Mouse (Mus musculus): Measurements from ENCODE around the gene Ucp3.
"Not testable (repeated sequence)": the region's sequence is repeated elsewhere in the genome, so short reads cannot be mapped to it uniquely, and the experiment has no call there.

The Ucp3 gene

DNA sequence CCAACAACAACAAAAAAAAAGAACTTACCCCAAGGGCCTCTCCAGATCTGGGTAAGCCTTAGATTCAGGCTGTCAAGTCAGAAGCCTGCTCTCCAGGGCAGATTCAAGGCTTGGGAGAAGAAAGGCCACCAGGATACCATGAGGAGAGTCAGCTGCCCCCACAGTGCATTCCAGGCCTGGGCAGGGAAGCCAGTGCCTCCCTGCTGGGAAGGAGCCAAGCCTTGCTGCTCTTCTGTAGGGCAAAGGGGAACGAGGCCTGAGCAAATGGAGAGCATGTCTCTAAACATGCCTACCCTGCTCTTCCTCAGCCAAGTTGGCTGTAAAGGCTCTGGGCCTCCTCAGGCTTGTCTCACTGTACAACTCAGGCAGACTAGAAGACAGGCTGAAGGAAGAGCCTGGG lies 1.9 kb downstream of the Ucp3 start:
- peak; percentile 52 for DNase-seq

DNA sequence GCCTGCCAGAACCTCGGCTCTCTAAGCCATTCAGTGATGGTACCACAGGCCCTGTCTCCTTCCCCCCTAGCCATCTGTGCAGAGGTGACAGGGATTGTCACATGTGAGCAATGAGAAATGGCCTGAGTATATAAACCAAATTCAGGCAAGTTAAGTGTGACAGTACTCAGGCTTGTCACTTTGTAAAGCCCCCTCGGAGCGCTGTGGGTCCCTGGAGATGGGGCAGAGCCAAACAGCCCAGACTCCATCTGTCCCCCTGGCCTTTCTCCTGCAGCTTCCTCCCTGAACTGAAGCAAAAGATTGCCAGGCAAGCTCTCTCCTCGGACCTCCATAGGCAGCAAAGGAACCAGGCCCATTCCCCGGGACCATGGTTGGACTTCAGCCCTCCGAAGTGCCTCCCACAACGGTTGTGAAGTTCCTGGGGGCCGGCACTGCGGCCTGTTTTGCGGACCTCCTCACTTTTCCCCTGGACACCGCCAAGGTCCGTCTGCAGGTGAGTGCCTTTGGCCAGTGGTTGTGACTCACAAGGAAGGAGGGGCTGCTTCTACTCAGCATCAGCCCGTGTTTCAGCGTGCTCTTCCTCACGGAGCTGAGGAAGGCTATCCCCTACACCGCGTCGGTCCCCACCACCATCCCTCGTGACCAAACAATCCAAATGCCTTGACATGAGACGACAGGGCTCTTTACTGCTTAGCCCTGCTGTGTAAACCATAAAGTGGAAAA lies 6.5 kb downstream of the Ucp3 start:
- no peak for DNase-seq

DNA sequence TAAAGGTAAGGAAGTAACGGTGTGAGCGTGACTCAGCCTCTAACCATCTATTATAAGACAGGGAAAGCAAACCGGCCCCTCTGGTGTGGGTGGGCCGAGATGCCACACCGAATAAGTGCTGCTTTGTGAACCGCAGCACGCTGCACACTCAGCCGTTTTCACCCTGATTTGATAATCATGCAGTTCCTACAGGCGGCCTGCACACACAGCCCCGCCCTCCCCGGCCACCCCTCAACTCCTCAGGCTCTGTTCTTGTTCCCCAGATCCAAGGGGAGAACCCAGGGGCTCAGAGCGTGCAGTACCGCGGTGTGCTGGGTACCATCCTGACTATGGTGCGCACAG lies 7.0 kb downstream of the Ucp3 start:
- DNase-seq: no peak

DNA sequence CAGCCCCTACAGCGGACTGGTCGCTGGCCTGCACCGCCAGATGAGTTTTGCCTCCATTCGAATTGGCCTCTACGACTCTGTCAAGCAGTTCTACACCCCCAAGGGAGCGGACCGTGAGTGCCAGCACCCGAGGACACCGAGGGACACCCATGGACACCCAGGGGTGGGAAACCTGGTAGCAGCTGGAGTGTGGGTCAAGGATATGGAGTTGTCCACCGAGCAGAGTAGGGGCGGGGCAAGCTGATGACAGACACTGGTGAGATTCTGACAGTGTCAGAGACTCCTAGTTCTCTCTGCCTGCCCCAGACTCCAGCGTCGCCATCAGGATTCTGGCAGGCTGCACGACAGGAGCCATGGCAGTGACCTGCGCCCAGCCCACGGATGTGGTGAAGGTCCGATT lies 7.4 kb downstream of the Ucp3 start:
- no peak for DNase-seq

DNA sequence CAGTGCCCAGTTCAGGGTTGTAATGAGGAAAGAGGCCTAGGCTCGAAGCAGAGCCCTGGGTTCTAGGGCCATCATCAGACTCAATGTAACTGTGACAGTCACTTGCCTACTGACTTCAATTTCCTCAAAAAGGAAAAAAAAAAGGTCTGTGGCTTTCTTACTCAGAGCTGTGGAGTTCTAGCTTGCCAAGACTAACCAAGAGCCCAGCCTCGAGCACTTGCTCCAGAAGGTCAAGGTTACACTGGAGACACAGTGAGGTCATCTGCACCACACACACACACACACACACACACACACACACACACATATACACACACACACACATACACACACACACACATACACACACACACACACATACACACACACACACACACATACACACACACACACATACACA lies 9.3 kb downstream of the Ucp3 start:
- DNase-seq: not testable (repeated sequence)

DNA sequence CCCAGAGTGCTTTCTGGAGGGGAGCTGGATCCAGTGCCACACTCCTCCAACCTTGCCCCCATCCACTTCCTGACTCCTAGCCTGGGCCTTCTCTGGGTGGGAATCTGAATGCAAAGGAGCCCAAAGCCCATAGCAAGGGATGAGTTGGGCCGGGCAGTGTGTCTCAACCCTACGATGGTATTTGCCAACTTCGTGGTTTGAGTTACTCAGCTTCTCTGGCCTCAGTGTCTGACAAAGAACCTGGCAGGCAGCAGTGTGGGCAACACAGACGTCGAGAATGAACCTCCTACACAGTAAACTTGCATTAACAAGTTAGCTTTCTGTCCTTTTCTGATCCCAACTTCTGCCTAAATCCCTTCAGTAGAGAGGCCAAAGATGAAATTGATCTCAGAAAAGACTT lies 11.7 kb downstream of the Ucp3 start:
- no peak for DNase-seq

DNA sequence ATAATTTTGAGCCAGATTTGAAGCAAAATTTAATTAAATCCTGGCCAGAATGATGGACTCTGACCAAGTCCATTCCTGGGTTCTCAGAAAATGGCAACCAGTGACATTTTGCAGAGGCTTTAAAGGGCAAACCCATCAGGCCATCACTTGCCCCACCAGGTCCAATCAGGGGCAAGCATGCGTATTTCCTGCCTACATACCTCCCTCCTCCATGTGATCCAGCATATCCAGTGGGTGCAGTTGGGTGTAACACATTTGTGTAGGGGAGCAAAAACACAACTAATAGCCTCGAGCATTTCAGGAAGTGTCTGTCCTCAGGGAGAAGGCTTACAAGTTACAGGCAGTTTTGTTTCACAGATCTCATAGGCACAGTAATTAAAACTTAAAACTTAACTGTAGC lies 14.5 kb downstream of the Ucp3 start:
- no peak for DNase-seq

DNA sequence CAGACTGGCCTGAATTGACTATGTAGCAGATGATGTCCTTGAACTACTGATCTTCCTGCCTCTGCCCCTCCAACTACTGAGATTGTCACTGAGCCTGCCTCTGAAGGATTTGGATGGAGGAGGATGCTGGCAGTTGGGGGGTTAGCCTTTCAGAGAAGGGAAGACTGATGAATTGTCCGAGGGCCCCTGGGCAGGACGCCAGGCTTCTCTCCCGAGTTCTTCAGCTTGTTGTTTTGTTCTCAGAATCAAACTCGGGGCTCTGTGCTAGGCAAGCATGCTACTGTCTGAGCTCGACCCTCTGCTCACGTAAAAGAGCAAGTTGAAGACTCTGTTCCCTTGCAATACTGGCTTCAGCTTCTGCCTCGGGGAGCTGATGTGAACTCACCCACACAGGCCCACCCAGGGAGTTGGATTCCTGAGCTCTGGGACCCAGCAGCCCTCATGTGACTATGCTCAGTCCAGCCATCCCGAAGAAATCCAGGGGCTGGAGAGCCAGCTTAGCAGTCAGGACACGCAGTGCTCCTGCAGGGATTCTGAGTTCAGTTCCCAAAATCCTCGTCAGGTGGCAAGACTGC lies 15.8 kb downstream of the Ucp3 start:
- peak; percentile 57 for DNase-seq

DNA sequence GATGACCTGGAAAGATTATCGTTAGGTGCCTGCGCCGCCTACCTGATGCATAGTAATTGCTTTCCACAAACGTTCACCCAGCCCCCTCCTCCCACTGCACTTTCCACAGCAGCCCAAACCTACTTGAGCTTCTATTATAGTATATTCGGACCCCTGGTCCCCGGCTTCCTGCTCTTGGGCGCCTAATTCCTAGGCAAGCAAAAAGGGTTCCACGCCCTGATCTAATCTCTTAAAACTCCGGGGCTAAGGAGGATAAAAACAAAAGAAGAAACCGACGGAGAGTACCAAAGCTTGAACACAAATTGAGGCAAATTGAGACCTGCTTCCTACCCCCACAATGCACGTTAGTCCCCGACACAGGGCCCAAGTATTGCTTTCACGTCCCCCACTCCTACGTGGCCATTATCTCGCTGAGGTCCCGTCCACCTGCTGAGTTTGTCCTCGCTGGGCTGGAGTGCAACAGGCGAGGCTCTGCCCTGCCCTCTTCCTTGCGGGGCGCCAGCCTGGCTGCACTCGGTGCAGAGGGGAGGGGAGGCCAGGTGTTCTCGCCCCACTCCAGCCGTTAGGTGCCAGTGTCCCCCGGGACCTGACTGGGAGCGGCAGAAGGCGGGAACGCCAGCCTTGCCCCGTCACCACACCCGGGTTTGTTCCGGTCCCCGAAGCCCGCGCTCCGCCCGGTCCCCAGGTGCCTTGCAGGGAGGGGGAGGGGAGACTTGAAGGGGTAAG lies 19.8 kb downstream of the Ucp3 start:
- DNase-seq: peak; percentile 51

DNA sequence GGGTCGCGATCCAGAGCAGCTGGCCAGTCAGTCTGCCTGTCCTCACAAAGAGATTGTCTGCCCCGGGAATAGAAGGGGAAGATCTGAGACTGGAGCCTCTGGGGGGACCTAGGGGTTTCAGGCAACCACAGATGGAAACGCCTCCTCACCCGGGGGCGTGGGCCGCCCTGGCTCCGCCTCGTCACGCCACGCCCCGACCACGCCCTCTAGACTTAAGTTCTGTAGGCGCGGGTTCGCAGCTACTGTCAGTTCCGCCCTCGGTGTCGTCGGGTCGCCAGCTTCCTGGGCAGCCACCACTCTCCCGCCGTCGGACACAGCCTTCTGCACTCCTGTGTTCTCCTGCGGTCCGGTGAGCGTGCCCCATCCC lies 20.3 kb downstream of the Ucp3 start, which contains the start of gene Ucp2:
TSS of gene Ucp2 (plus strand) at position 221 of the 367 bp plus-strand sequence.
- peak; percentile 93 for DNase-seq

DNA sequence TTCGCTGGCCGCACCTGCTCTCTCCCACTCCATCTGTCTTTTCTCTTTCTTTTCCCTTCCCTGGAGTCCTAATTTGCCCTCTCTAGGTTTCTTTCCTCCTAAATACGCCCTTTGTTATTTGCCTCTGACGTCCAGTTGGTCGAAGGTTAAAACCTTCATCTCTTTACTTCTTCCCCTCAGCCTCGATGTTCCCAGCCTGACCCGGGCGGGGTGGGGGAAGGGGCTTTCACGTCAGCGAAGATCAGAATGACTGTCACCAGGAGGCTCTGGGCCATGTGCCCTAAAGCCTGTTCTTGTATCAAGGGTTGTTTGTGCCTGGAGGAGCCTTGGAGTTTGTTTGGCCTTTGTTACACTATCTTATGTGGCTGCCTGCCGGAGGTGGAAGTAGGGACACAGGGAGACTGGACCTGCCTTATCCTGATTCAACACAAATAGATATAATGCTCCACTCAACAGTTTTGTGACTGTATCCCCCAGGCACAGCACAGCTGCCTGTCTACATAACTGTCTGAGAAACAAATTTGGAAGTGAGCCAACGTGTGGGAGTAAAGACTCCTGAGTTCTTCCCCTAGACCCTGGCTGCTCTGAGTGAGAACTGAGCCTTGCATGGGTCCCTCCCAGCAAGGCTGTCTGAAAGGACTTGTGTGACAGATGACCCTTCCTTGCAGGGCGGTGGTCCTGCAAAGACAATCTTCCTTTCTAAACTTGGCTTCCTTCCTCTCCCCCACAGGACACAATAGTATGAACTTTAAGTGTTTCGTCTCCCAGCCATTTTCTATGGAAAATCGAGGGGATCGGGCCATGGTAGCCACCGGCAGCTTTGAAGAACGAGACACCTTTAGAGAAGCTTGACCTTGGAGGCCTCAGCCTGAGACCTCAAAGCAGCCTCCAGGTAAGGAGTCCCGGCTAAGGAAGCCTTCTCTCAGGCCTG lies 21.0 kb downstream of the Ucp3 start:
- DNase-seq: peak; percentile 73

DNA sequence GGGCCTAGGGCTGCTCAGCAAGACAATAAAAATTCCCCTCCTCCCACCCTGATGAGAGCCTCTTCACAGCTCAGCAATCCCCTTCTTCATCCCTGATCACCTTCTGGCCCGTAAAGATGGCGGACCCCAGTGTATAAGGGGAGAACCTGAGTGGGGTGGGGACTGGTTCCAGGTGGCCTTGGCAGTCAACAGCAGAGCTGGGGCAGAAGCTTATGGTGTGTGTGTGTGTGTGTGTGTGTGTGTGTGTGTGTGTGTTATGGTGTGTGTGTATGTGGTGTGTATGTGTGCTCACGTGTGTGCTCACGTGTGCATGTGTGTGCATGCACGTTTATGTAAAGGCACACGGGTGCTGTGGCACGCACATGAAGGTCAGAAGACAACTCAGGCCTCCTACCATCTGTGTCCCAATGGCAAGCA lies 21.6 kb downstream of the Ucp3 start:
- DNase-seq: no peak

DNA sequence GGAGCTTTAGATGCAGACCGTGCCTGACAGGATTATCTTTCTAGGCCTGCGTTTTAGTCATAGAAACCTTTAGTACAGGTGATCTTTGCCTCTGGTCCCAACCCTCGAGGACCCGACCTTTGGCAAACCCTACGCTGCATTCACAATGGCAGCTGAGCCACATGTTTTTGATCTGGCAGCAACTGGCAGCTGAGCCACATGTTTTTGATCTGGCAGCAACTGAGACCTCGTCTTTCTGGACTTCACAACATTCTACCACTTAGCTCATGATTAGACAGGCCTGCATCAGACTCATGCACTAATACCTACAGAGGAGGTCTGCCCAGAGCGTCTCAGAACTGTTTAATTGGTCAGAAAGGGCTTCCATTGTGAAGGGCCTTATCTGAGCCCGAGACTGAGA lies 22.3 kb downstream of the Ucp3 start:
- no peak for DNase-seq

DNA sequence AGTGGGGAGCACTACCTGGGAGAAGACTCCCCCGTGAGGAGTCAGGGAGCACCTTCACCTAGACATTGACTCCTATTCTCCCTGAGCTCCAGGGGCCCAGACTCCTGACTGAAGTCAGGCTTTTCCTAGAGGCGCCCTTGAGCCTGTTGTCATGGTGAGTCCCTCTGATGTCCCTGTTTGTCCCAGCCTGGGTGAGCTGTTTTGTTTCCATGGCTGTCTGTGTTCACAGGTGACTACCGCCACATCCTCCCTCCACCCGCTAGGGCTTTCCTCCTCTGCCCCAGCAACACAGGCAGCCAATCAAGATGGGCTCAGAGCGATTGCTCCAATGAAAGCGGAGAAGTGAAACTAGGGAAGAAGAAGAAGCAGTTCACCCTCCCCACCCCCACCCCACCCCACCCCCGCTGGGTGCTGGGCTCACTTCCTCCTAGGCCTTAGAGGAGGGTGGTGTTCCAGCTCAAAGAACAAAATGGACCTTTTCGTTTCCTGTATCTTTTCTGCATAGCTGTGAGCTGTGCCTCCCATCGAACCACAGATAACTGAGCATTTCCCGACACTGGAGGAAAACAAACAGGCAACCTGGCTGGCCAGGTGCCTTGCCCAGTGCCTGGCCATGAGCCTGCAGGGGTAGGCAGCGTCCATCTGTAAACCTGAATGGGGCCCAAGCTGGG lies 22.9 kb downstream of the Ucp3 start:
- DNase-seq: peak; percentile 88

DNA sequence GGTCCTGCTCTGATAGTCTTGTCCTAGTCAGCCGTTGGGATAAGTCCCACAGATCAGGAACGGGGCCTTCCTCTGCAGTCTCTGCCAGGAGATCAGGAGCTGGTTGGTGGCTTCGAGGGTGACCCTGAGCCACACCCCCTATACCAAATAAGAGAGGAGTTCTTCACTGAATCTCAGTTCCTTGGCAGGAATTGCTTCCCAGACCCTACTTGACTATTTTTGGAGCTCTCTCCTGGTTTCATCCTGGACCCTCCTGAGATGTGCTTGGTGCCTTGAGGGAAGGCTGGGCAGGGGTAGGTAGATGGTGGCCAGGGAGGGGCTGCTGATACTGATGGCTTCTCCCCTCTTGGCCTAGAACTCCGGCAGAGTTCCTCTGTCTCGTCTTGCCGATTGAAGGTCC lies 23.6 kb downstream of the Ucp3 start:
- no peak for DNase-seq

DNA sequence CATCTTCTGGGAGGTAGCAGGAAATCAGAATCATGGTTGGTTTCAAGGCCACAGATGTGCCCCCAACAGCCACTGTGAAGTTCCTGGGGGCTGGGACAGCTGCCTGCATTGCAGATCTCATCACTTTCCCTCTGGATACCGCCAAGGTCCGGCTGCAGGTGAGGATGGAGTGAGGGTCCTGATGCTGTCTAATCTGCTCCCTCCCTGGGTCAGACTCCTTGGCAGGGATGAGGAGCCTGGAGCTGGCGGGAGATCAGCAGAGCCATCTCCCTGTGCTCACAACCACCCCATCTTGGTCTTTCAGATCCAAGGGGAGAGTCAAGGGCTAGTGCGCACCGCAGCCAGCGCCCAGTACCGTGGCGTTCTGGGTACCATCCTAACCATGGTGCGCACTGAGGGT lies 24.0 kb downstream of the Ucp3 start:
- no peak for DNase-seq

DNA sequence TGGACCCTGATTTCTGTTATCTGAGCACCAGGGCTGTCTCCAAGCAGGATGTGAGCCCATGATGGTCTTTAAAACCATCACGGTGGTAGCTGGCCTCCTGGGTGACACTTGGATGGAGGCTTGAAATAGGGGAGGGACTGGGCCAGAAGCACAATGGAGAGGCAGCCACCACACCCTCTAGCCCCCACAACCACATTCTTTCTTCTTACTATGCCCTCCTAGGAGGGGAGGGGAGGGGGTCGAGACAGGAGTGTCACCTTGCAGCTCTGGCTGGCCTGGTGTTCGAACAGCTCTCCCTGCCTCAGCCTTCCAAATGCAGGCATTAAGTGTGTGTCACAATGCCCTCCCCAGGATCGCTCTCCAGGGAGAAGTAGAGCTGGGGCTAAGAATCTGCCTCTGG lies 24.6 kb downstream of the Ucp3 start:
- no peak for DNase-seq

DNA sequence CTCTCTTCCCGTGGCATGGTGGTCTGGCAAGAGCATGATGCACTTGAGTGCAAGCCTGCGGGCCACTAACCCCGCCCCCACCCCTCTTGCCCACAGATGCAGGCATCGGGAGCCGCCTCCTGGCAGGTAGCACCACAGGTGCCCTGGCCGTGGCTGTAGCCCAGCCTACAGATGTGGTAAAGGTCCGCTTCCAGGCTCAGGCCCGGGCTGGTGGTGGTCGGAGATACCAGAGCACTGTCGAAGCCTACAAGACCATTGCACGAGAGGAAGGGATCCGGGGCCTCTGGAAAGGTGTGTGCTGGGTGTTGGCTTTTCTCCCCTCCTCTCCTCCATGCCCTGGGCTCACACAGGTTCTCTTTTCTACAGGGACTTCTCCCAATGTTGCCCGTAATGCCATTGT lies 25.2 kb downstream of the Ucp3 start:
- DNase-seq: no peak

DNA sequence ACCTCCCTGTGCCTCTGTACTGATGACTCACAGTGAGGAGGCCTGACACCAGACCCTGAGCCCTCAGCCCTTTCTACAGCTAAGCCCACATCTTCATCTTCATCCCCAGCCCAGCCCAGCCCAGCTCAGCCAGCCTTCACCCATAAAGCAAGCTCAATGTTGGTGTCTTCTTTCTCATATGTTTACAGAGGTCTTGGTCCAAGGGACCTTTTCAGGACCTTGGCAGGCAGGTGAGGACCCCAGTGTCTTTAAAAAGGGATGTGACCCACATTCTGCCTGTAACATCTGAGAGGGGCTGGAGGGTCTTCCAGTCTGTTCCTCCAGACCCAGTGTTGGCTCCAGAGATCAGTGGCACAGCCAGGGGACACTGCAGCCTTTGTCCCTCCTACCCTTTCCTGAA lies 26.7 kb downstream of the Ucp3 start:
- no peak for DNase-seq

DNA sequence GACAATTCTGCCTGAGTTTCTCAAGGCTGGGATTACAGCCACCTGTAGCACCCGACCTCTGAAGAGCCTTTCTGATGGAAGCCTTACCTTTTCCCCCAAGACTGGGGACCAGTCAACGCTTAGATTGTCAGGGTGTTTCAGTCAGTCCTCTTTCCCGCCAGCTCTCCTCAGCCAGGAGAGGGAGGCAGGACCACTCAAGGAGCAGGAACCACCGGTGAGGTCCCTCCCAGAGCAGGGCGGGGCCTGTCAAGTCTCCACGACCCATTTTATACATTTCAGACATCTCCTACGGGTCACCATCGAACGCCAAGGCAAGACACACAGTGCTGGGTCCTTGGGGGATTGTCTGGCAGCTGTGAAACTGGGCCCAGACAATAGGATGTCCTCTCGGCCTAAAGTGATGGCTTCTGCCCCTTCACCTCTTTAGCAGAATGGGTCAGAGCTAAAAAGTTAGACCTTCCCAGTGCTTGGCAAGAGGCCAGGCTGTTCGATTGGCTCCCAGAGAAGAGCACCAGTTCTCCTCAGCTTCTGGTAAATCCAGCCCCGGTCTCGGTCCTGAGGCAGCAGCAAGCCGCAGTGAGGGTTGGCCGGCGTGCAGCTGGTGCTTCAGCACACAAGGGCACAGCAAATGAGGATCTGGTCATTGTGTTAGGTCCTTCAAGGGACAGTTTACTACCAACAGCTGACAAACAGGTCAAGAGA lies 27.6 kb downstream of the Ucp3 start:
- DNase-seq: no peak

DNA sequence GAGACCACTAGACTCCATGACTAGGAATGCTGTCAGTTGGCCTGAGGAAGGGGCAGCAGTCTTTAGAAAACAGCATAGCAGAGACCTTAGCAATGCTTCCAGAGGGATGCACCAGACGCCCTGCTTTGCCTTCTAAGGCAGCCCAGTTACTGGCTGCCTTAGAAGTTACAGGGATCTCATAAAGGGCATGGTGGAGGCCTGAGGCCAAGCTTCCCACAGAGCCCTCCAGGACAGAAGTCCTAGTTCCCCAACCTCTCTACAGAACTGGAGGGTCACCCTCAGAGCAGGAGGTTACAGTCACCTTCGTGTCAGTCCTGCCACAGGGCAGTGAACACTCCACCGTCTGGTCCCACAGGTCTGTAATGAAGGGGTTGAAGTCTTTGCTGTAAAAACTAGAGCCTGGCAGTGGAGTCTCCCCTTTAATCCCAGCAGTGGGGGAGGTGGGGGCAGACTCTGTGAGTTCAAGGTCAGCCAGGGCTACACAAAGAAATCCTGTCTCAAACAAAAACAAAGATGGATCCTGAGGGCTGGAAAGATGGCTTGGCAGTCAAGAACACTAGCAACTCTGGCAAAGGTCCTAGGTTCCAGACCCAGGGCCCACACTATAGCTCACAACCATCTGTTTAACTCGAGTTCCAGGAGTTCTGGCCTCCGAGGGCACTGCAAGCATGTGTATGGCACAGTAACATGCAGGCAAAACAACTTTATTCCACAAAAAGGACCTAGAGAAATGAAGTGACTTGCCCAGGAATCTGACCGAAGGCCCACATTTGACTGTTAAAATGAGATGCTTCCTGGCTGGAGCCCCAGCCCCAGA lies 28.4 kb downstream of the Ucp3 start:
- DNase-seq: no peak

Measured in lung, postnatal 10 days (tissue).